Mouse (Mus musculus) cortical plate, adult 2 months (tissue): ENCODE measurements at regions not wholly inside any gene's neighbourhood (a gene's known extent, or its start where the extent isn't known, plus 50 kb on each side); places are given as distances from the start of the nearest gene placed in this dataset.

Source experiments
- H3K27ac ChIP-seq: fragments of 200-500 bp; 2 replicates; pipeline ENCODE4 v1.5.1; 2012; ENCODE audit warnings: low read length, control low read depth, inconsistent platforms; ENCODE audit not compliant: insufficient read depth
- H3K4me1 ChIP-seq: fragments of 200-500 bp; 2 replicates; pipeline ENCODE4 v1.6.1; 2011; ENCODE audit warnings: low read length; ENCODE audit not compliant: control insufficient read depth, insufficient read depth
- H3K4me3 ChIP-seq: fragments of 200-500 bp; 2 replicates; pipeline ENCODE4 v1.5.1; 2011; ENCODE audit warnings: mild to moderate bottlenecking, low read length, control low read depth; ENCODE audit not compliant: insufficient read depth
- CTCF ChIP-seq: fragments of 200-500 bp; IDR thresholded peaks from 2 replicates; pipeline ENCODE4 v1.5.1; 2011; ENCODE audit warnings: mild to moderate bottlenecking, control low read depth, low read length; ENCODE audit not compliant: insufficient read depth; ENCODE audit errors: extremely low read depth
- POLR2A ChIP-seq: fragments of 200-500 bp; IDR thresholded peaks from 2 replicates; pipeline ENCODE4 v1.6.1; 2011; ENCODE audit warnings: mild to moderate bottlenecking, low read length, control low read depth; ENCODE audit not compliant: insufficient read depth; ENCODE audit errors: extremely low read depth

- no peak for TF ChIP-seq POLR2A
- TF ChIP-seq CTCF, result no peak
- Histone ChIP-seq H3K4me3 (no peak overlapping the region), H3K27ac (no peak overlapping the region), H3K4me1 (no peaks in the 10 kb centered on the region)
Measured at GRCm38 (mm10) chr11:24335256-24335655, 257.4 kb downstream of the Bcl11a start.

- no peak for TF ChIP-seq POLR2A
- no peak for TF ChIP-seq CTCF
- no peaks in the 10 kb centered on the region for H3K4me1 ChIP-seq
- no peak overlapping the region for H3K27ac ChIP-seq
- H3K4me3 ChIP-seq, result no peak overlapping the region
Measured at GRCm38 (mm10) chr11:24338111-24338510, 260.3 kb downstream of the Bcl11a start.

- Histone ChIP-seq H3K4me1 (no peaks in the 10 kb centered on the region), H3K4me3 (no peak overlapping the region), H3K27ac (no peak overlapping the region)
- TF ChIP-seq POLR2A (no peak), CTCF (no peak)
Measured at GRCm38 (mm10) chr11:24339061-24339460, 261.2 kb downstream of the Bcl11a start.

- no peak overlapping the region for H3K27ac ChIP-seq
- H3K4me3 ChIP-seq, result no peak overlapping the region
- no peak for TF ChIP-seq POLR2A
- H3K4me1 ChIP-seq, result no peaks in the 10 kb centered on the region
Measured at GRCm38 (mm10) chr11:24340677-24341076, 262.8 kb downstream of the Bcl11a start.

- Histone ChIP-seq H3K4me1 (no peaks in the 10 kb centered on the region), H3K27ac (no peak overlapping the region), H3K4me3 (no peak overlapping the region)
- TF ChIP-seq CTCF (no peak), POLR2A (no peak)
Measured at GRCm38 (mm10) chr11:24341650-24342049, 263.8 kb downstream of the Bcl11a start.

- TF ChIP-seq CTCF (no peak), POLR2A (no peak)
- Histone ChIP-seq H3K4me1 (no peaks in the 10 kb centered on the region), H3K4me3 (no peak overlapping the region)
Measured at GRCm38 (mm10) chr11:24342176-24342575, 264.3 kb downstream of the Bcl11a start.

GRCm38 (mm10) chr11:24342732-24343131 lies 264.9 kb downstream of the Bcl11a start:
- no peak for TF ChIP-seq CTCF
- no peak for TF ChIP-seq POLR2A
- no peaks in the 10 kb centered on the region for H3K4me1 ChIP-seq
- no peak overlapping the region for H3K4me3 ChIP-seq
- H3K27ac ChIP-seq, result no peak overlapping the region

More at GRCm38 (mm10) chr11:24342176-24342575, 264.3 kb downstream of the Bcl11a start:
- H3K27ac ChIP-seq, result no peak overlapping the region

- TF ChIP-seq CTCF (no peak), POLR2A (no peak)
- H3K4me3 ChIP-seq, result no peak overlapping the region
- H3K4me1 ChIP-seq, result no peaks in the 10 kb centered on the region
- no peak overlapping the region for H3K27ac ChIP-seq
Measured at GRCm38 (mm10) chr11:24347225-24347624, 269.4 kb downstream of the Bcl11a start.

- Histone ChIP-seq H3K4me1 (no peaks in the 10 kb centered on the region), H3K4me3 (no peak overlapping the region), H3K27ac (no peak overlapping the region)
- TF ChIP-seq POLR2A (no peak), CTCF (no peak)
Measured at GRCm38 (mm10) chr11:24348741-24349140, 270.9 kb downstream of the Bcl11a start.

GRCm38 (mm10) chr11:24349967-24350643 lies 272.2 kb downstream of the Bcl11a start:
- H3K4me1 ChIP-seq, result no peaks in the 10 kb centered on the region
- no peak overlapping the region for H3K4me3 ChIP-seq
- TF ChIP-seq CTCF, result no peak
- TF ChIP-seq POLR2A, result no peak
- no peak overlapping the region for H3K27ac ChIP-seq

GRCm38 (mm10) chr11:24350839-24351238 lies 273.0 kb downstream of the Bcl11a start:
- no peaks in the 10 kb centered on the region for H3K4me1 ChIP-seq
- no peak overlapping the region for H3K27ac ChIP-seq
- TF ChIP-seq POLR2A (no peak), CTCF (no peak)
- no peak overlapping the region for H3K4me3 ChIP-seq

- Histone ChIP-seq H3K4me1 (no peaks in the 10 kb centered on the region), H3K27ac (no peak overlapping the region), H3K4me3 (no peak overlapping the region)
- TF ChIP-seq CTCF, result no peak
- TF ChIP-seq POLR2A, result no peak
Measured at GRCm38 (mm10) chr11:24352071-24352470, 274.2 kb downstream of the Bcl11a start.
